Comparison of ENCODE assay signal across 17 mouse cellular contexts in the genomic region with DNA sequence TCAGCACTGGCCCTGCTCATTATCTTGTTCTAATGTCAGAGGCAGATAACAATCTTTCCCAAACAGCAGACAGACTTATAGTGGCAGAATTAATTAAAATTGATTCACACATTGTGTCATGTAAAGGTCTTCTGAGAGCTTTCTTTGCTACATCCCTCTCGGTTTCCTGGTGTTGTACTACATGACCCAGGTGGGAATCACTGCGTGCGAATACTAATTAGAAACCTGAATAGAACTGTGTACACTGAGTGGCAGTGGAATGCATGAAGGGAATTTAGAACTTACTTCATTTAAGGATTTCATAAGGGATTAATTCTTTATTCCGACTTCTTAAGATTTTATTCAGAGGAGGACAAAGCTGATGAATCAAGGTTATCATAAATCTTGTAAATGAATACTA.
"Had no signal": no experiment of that assay in that cellular context is flagged by ENCODE, and none has a peak within 500 bp of the region (broad histone marks: within the 10 kb centered on the region; RNA-seq: fewer than 3 reads in every experiment).

No protein-coding gene starts in this region.

- H3K4me2 ChIP-seq: liver, embryonic 15.5 days; lung, embryonic 15.5 days; midbrain, embryonic 12.5 days; neural tube, embryonic 12.5 days; stomach, embryonic 15.5 days had no signal

- DNase-seq: liver, postnatal 0 days; lung, adult 2 months; lung, postnatal 14 days; lung, postnatal 36 days; right cerebral cortex, postnatal 14 days; thymus, adult 2 months; thymus, postnatal 25 days; thymus, postnatal 4 days had no signal

- H3K36me3 ChIP-seq: liver, embryonic 15.5 days; lung, embryonic 15.5 days; midbrain, embryonic 12.5 days; neural tube, embryonic 12.5 days; stomach, embryonic 15.5 days had no signal

- H3K27me3 ChIP-seq: liver, embryonic 15.5 days; lung, embryonic 15.5 days; megakaryocyte, embryonic 14.5 days; midbrain, embryonic 12.5 days; neural tube, embryonic 12.5 days; stomach, embryonic 15.5 days had no signal

- H3K9me3 ChIP-seq: liver, embryonic 15.5 days; lung, embryonic 15.5 days; megakaryocyte, embryonic 14.5 days; midbrain, embryonic 12.5 days; neural tube, embryonic 12.5 days; stomach, embryonic 15.5 days had no signal

- H3K27ac ChIP-seq: liver, embryonic 15.5 days; lung, embryonic 15.5 days; macrophage; midbrain, embryonic 12.5 days; neural tube, embryonic 12.5 days; stomach, embryonic 15.5 days; stomach, postnatal 0 days had no signal

- H3K9ac ChIP-seq: liver, embryonic 15.5 days; liver, postnatal 0 days; lung, embryonic 15.5 days; midbrain, embryonic 12.5 days; neural tube, embryonic 12.5 days; stomach, embryonic 15.5 days had no signal

- H3K4me3 ChIP-seq: liver, embryonic 15.5 days; lung, embryonic 15.5 days; megakaryocyte, embryonic 14.5 days; midbrain, embryonic 12.5 days; neural tube, embryonic 12.5 days; stomach, embryonic 15.5 days had no signal

- ATAC-seq: liver, postnatal 0 days; lung, postnatal 0 days had no signal

- H3K4me1 ChIP-seq: liver, embryonic 15.5 days; lung, embryonic 15.5 days; megakaryocyte, embryonic 14.5 days; midbrain, embryonic 12.5 days; neural tube, embryonic 12.5 days; stomach, embryonic 15.5 days had no signal
